Mouse (Mus musculus) liver, embryonic 15.5 days (tissue): ENCODE measurements around the gene Utrn. TPM values are rescaled to one million over a fixed set of nuclear protein-coding genes. Genes with fewer than 3 reads are reported as not detected.

Source experiments
- ATAC-seq: fragments of 200-750 bp; cut with Nextera tagmentation; 2 replicates; pipeline ENCODE4 v1.8.0; 2017; ENCODE audit warnings: moderate number of reproducible peaks, mild to moderate bottlenecking, moderate library complexity; ENCODE audit not compliant: insufficient read depth
- H3K27ac ChIP-seq: fragments of 300-500 bp; sonication (generic); replicated peaks from 2 replicates; pipeline ENCODE4 v1.5.1; 2015; ENCODE audit warnings: mild to moderate bottlenecking, inconsistent platforms
- H3K27me3 ChIP-seq: fragments of 300-500 bp; sonication (generic); 2 replicates; pipeline ENCODE4 v1.6.1; 2015; ENCODE audit warnings: mild to moderate bottlenecking, inconsistent platforms
- H3K36me3 ChIP-seq: fragments of 300-500 bp; sonication (generic); replicated peaks from 2 replicates; pipeline ENCODE4 v1.6.1; 2015; ENCODE audit warnings: moderate library complexity, mild to moderate bottlenecking, inconsistent platforms
- H3K4me1 ChIP-seq: fragments of 300-500 bp; sonication (generic); replicated peaks from 2 replicates; pipeline ENCODE4 v1.6.1; 2015; ENCODE audit warnings: inconsistent platforms
- H3K4me2 ChIP-seq: fragments of 300-500 bp; sonication (generic); 2 replicates; pipeline ENCODE4 v1.6.1; 2015; ENCODE audit warnings: moderate library complexity, mild to moderate bottlenecking, inconsistent platforms
- H3K4me3 ChIP-seq: fragments of 300-500 bp; sonication (generic); replicated peaks from 2 replicates; pipeline ENCODE4 v1.5.1; 2015; ENCODE audit warnings: mild to moderate bottlenecking, inconsistent platforms
- H3K9ac ChIP-seq: fragments of 300-500 bp; sonication (generic); 2 replicates; pipeline ENCODE4 v1.6.1; 2015; ENCODE audit warnings: moderate library complexity, mild to moderate bottlenecking, inconsistent platforms
- H3K9me3 ChIP-seq: fragments of 300-500 bp; sonication (generic); replicated peaks from 2 replicates; pipeline ENCODE4 v1.6.1; 2016; ENCODE audit warnings: inconsistent platforms
- WGBS: fragments of 180-500 bp; shearing (Covaris S2); methylation state at CpG from one replicate; pipeline ENCODE4 v1.1.7; 2015; ENCODE audit warnings: mixed read lengths; ENCODE audit not compliant: insufficient replicate concordance; 5-methylcytosine and 5-hydroxymethylcytosine counted together
- polyA plus RNA-seq: library from polyadenylated mRNA; unstranded; fragments of >200 nt; fragmentation: Nextera tagmentation; extraction: Ambion mirVana; gene quantifications from 2 replicates; pipeline ENCODE4 v1.2.1, GENCODE M21; 2015

Utrn gene
- polyA plus RNA-seq, 1 experiment from 2014 or later: 8.2 TPM

DNA sequence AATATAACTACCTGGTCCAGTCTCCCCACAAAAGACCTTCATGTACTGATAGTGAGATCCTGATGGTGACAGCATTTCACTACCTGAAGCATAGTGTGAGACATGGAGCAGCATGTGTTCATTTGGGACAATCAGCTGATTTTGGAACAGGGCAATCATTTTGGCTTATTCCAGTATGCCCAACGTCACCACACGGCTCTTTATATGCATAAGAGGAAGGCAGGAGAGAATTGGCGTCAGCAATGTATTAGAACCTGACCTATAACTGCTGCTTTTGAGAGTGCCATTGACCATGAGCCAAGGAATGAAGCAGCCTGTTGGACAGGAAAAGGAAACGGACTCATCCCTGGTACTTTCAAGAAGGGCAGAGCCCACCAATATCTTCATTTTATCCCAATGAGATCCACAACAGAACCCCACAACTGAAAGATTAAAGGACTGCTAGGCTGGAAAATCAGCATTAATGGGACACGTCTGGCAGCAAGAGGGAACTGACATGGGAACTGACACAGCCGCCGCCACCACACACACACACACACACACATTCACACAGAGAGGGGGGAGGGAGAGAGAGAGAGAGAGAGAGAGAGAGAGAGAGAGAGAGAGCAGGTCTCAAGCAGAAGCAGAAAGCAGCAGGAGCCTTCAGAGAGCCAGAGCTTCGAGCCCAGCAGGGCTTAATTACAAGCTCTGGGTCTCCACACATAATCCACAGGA, 73.2 kb downstream of the Utrn start:
- Histone ChIP-seq H3K4me3 (no peak overlapping the region), H3K36me3 (no peaks in the 10 kb centered on the region), H3K4me2 (no peak overlapping the region), H3K9me3 (no peaks in the 10 kb centered on the region), H3K4me1 (no peaks in the 10 kb centered on the region; the same call in 1 of the 2 replicates), H3K27ac (no peak overlapping the region), H3K27me3 (no peaks in the 10 kb centered on the region), H3K9ac (no peak overlapping the region)
- WGBS: 64% methylated on average over 8 of the region's 8 CpGs
- ATAC-seq: no peak

DNA sequence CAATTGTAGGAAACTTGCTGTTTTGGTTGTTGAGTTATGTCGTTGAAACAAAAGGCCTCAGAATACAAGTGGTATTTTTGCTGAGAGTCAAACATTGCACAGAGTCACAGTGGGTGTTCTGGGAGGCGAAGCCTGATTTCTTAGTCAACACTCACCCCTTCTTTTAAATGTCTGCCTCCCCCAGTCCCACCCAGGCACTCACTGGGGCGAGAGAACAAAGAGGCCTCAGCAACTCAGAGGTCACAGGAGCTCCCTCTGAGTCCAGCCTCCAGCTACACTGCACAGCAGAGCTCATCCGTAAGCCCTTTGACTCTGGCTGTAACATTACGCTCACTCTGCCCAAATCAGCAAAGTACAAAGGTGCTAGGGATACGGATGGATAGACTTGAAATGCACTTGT, 77.1 kb downstream of the Utrn start:
- H3K36me3 ChIP-seq: no peaks in the 10 kb centered on the region
- WGBS: 63% methylated on average over 6 of the region's 6 CpGs
- no peak overlapping the region for H3K4me2 ChIP-seq
- no peak overlapping the region for H3K4me3 ChIP-seq
- H3K4me1 ChIP-seq: peaks cover 3% of the 10 kb centered on the region; the same call in 1 of the 2 replicates
- ATAC-seq: no peak
- no peak overlapping the region for H3K27ac ChIP-seq
- no peak overlapping the region for H3K9ac ChIP-seq
- no peaks in the 10 kb centered on the region for H3K9me3 ChIP-seq
- H3K27me3 ChIP-seq: no peaks in the 10 kb centered on the region

DNA sequence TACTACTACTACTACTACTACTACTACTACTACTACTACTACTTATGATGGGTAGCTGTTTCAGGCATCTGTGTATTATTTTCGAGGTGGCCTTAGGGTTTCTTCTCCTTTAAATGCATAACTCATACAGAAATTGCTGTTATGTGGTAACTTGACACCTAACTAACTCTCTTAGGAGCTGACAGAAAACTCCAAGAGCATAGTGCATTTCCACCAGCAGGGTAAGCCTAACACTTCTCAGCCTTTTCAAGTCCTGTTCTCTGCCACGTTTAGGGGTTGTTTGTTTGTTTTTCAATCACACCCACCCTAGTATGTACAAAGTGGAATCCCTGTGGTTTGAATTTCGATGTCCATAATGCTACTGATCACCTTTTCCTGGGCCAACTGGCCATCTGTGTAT, 78.3 kb downstream of the Utrn start:
- Histone ChIP-seq H3K27me3 (no peaks in the 10 kb centered on the region), H3K36me3 (no peaks in the 10 kb centered on the region), H3K27ac (no peak overlapping the region), H3K4me1 (peaks cover 3% of the 10 kb centered on the region; the same call in 1 of the 2 replicates), H3K9me3 (no peaks in the 10 kb centered on the region), H3K9ac (no peak overlapping the region), H3K4me3 (no peak overlapping the region), H3K4me2 (no peak overlapping the region)
- ATAC-seq: no peak
- 51% methylated on average over 3 of the region's 3 CpGs for WGBS

DNA sequence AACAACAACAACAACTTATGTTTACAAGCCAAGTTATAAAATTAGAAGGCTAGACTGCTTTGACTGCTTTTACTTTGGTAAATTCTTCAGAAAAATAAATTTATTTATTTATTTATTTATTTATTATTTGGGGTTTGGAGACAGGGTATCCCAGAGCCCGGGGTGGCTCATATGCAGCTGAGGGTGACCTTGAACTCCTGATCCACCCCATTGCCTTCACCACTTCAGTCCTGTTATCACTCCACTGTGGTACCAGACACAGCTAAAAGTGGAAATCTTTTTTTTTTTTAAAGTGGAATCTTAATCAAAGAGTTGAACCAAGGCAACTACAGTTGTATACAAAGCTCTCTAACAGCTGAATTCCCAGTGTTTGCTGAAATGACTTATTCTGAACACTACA, 80.6 kb downstream of the Utrn start:
- no peak for ATAC-seq
- no peaks in the 10 kb centered on the region for H3K9me3 ChIP-seq
- no peak overlapping the region for H3K27ac ChIP-seq
- no peak overlapping the region for H3K4me2 ChIP-seq
- WGBS: 51% methylated on average over 1 of the region's 1 CpGs
- no peaks in the 10 kb centered on the region for H3K36me3 ChIP-seq
- peaks cover 3% of the 10 kb centered on the region; the same call in 1 of the 2 replicates for H3K4me1 ChIP-seq
- no peak overlapping the region for H3K4me3 ChIP-seq
- H3K9ac ChIP-seq: no peak overlapping the region
- no peaks in the 10 kb centered on the region for H3K27me3 ChIP-seq

DNA sequence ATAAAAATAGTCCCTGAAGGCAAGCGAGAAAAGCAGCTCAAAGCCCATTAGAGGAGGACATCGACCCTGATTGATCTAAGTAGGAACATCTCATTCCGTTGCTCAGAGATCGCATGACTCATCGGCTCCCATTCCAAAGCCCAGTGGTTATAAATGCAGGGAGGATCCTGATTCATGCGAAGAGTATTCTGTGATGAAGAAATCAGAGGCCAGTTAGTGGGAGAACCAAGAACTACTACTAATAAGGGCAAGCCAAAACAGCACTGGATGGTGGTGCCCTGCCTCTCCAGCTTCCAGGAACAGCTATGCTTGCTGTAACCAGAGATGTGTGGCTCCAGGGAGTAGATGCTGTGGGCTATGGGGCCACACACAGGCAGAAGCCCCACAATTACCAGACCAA, 81.2 kb downstream of the Utrn start:
- peaks cover 3% of the 10 kb centered on the region; the same call in 1 of the 2 replicates for H3K4me1 ChIP-seq
- no peak overlapping the region for H3K9ac ChIP-seq
- H3K27ac ChIP-seq: no peak overlapping the region
- no peak for ATAC-seq
- no peaks in the 10 kb centered on the region for H3K9me3 ChIP-seq
- H3K27me3 ChIP-seq: no peaks in the 10 kb centered on the region
- no peak overlapping the region for H3K4me2 ChIP-seq
- no peaks in the 10 kb centered on the region for H3K36me3 ChIP-seq
- H3K4me3 ChIP-seq: no peak overlapping the region
- 75% methylated on average over 6 of the region's 6 CpGs for WGBS

DNA sequence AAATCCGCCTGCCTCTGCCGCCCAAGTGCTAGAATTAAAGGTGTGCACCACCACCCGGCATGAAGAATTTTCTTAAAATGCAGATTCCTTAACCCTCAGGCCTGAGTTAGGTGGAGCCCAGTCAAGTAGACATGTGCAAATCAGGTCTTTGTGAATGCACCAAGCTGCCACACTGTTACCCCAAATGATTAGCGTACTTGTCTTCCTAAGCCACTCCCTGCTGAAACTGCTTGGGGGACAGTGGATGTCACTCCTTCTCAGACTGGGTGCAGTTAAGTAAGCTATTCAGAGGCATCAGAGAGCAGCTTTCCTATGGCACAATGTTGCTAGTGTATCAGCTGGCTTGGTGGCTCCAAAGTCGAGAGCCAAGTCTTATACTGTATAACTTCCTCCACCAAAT, 83.9 kb downstream of the Utrn start:
- no peak overlapping the region for H3K4me2 ChIP-seq
- H3K27ac ChIP-seq: no peak overlapping the region
- H3K27me3 ChIP-seq: no peaks in the 10 kb centered on the region
- no peak overlapping the region for H3K9ac ChIP-seq
- ATAC-seq: no peak
- no peaks in the 10 kb centered on the region for H3K9me3 ChIP-seq
- 0 out of 2 replicates have a peak, but pooled peaks cover 3% of the 10 kb centered on the region for H3K4me1 ChIP-seq
- no peaks in the 10 kb centered on the region for H3K36me3 ChIP-seq
- H3K4me3 ChIP-seq: no peak overlapping the region
- WGBS: 79% methylated on average over 5 of the region's 5 CpGs

DNA sequence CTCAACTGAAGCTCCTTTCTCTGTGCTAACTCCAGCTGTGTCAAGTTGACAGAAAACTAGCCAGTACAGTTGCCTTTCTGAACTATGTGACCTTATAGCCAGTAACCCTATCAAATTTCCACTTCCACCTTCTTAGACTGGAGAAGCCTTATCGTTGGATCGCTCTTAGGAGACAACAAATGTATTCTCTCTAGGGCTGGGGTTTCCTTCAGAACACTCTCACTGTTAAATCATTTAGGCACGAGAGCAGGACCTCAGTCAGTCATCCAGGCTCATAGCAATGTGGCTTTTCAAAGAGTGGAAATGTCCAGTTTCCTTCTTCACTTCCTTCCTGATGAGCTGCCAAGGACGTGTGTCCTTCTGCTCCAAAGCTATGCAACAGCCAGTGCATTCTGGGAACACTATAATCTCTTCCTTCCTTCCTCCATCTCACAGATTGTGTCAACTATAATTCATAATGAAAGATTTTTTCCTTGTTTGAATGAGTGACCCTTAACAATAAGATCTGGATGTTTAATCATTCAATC, 87.7 kb downstream of the Utrn start:
- Histone ChIP-seq H3K27ac (no peak overlapping the region), H3K4me1 (no peaks in the 10 kb centered on the region), H3K4me2 (no peak overlapping the region), H3K9ac (no peak overlapping the region), H3K4me3 (no peak overlapping the region), H3K9me3 (no peaks in the 10 kb centered on the region), H3K36me3 (no peaks in the 10 kb centered on the region), H3K27me3 (no peaks in the 10 kb centered on the region)
- 48% methylated on average over 4 of the region's 4 CpGs for WGBS
- ATAC-seq: no peak

DNA sequence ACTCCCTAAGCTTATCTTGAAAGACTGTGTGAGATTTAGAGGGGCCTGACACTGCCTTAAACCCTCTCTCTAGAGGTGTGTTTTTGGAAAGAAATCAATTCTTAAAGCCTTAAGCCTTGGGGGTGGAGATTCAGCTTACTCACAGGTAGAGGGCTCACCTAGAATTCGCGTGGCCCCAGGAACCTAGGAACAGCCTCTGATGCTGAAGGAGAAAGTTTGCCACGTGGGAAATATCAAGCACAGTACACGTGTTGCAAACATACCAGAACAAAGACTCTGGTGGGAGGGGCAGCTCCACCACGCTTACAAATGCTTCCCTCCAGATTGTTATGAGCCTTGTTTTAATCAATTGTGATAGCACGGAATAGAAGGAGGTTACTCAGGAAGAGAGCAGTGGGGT, 96.0 kb downstream of the Utrn start:
- Histone ChIP-seq H3K4me3 (no peak overlapping the region), H3K36me3 (no peaks in the 10 kb centered on the region), H3K27ac (no peak overlapping the region), H3K9ac (no peak overlapping the region), H3K4me1 (no peaks in the 10 kb centered on the region), H3K4me2 (no peak overlapping the region), H3K27me3 (no peaks in the 10 kb centered on the region), H3K9me3 (no peaks in the 10 kb centered on the region)
- no peak for ATAC-seq
- WGBS: 23% methylated on average over 6 of the region's 6 CpGs

DNA sequence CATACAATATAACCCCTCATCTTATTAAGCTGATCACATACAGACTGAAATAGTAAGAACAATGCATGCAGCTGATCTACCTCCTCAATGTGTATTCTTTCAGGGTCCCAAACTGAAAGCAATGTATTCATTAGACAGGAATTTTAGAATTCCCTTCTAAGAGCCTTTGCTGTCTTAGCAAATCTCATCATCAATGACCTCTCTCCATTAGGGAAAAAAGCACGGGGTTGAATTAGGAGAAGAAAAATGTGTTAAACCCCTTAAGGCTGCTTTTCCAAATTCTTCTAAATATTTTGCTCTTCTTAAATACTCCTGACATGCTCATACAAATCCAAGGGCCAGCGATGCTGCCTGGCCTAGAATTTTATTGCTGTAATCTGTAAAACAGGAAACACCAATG, 97.7 kb downstream of the Utrn start:
- H3K4me1 ChIP-seq: no peaks in the 10 kb centered on the region
- H3K4me3 ChIP-seq: no peak overlapping the region
- no peaks in the 10 kb centered on the region for H3K27me3 ChIP-seq
- no peak overlapping the region for H3K9ac ChIP-seq
- H3K9me3 ChIP-seq: no peaks in the 10 kb centered on the region
- no peaks in the 10 kb centered on the region for H3K36me3 ChIP-seq
- H3K27ac ChIP-seq: no peak overlapping the region
- ATAC-seq: no peak
- no peak overlapping the region for H3K4me2 ChIP-seq
- 76% methylated on average over 2 of the region's 2 CpGs for WGBS

DNA sequence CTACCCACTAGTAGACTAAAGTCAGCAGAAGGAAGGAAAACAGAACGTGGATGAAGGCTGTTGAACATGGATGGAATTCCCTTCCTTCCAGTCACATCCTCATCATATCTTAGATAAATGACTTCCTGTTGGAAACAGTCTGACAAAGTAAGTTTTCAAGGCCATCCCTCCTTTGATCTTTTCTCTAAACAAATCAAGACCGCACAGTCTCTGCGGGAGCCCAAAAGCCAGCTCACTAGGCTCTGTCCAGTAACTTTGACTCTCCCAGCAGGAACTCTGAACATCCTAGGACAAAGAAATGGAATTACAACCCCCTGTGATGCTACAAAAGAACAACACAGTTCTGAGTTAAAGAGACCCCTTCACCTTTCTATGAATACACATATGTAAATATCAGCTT, 106.5 kb downstream of the Utrn start:
- no peak for ATAC-seq
- Histone ChIP-seq H3K36me3 (no peaks in the 10 kb centered on the region), H3K4me2 (no peak overlapping the region), H3K27ac (no peak overlapping the region), H3K4me1 (no peaks in the 10 kb centered on the region), H3K4me3 (no peak overlapping the region), H3K9ac (no peak overlapping the region), H3K9me3 (no peaks in the 10 kb centered on the region), H3K27me3 (no peaks in the 10 kb centered on the region)
- 58% methylated on average over 3 of the region's 3 CpGs for WGBS

DNA sequence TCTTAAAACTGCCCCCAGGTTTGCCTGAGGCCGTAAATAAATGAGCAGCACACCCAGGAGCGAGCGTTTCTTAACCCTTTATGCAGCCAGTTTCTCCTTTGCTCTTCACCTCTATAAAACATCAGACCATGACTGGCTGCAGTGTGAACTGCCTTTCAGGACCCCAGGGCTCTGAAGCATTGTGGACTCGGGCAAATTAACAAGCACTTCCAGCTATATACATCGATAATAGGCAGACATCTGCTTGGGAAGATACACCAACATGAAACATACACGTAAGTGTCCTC, 110.5 kb downstream of the Utrn start:
- 66% methylated on average over 6 of the region's 6 CpGs for WGBS
- H3K36me3 ChIP-seq: no peaks in the 10 kb centered on the region
- H3K9ac ChIP-seq: no peak overlapping the region
- no peak overlapping the region for H3K27ac ChIP-seq
- no peak overlapping the region for H3K4me3 ChIP-seq
- no peaks in the 10 kb centered on the region for H3K4me1 ChIP-seq
- ATAC-seq: no peak
- H3K27me3 ChIP-seq: no peaks in the 10 kb centered on the region
- no peak overlapping the region for H3K4me2 ChIP-seq
- no peaks in the 10 kb centered on the region for H3K9me3 ChIP-seq
